Mouse (Mus musculus): ENCODE results near the gene Tnfaip1. TPM values are rescaled to one million over a fixed set of nuclear protein-coding genes. Genes with fewer than 3 reads are reported as not detected.
"Not testable (repeated sequence)": the region's sequence is repeated elsewhere in the genome, so short reads cannot be mapped to it uniquely, and the experiment has no call there.

Tnfaip1 gene
- polyA plus RNA-seq (2016; fragmentation: Nextera tagmentation; extraction: Ambion mirVana): 62.7 and 65.3 TPM in 2 replicates

DNA sequence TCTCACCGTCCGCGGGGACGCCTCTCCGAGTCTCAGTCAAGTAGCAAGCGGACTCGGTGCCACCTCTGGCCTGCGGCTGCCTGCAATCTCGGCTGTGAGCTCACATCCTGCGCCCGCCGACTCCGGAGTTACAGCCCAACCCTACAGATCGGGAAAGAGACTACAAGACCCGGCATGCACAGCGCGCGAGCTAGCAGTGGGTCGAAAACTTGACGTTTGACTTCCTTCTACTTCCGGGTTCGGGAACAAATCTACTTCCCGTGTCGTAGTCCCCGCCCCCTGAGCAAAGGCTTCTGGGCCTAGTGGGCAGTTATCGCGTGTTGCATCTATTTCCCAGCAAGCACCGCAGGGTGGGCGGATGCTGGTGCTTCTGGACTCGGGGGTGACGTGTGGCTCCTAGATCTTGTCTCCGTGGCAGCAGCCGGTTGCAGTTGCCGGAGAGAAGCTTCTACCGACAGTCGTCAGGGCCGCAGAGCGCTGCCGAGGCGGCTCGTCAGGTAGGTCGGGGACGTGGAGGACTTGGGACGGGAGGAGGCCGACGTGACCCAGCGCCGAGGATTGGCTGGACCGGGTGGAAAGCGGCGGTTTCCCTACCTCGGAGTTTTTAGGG, at the start of gene Tnfaip1, which contains the start of gene Ift20:
Gene Tnfaip1, minus strand, starts transcription at position 253 of the 610 bp plus-strand sequence.
Gene Ift20, plus strand, starts transcription at position 282 of the 610 bp plus-strand sequence.
- peak within 1 kb of the TSS; percentile 80 for H3K9ac ChIP-seq (replicated peaks)
- peak within 1 kb of the TSS; percentile 79 for H3K4me3 ChIP-seq
- H3K4me1 ChIP-seq: peaks cover 27% of the 10 kb centered on the region
- WGBS: under 1% methylated on average over 52 of the region's 52 CpGs
- H3K36me3 ChIP-seq: peaks cover 29% of the 10 kb centered on the region
- H3K9me3 ChIP-seq: no peaks in the 10 kb centered on the region
- H3K27me3 ChIP-seq: no peaks in the 10 kb centered on the region
- peak within 1 kb of the TSS; percentile 89 for H3K4me2 ChIP-seq (replicated peaks)
- H3K27ac ChIP-seq (replicated peaks): peak within 1 kb of the TSS; percentile 89
- ATAC-seq (ENCODE audit: low FRiP score, low read depth): peak; percentile 98

DNA sequence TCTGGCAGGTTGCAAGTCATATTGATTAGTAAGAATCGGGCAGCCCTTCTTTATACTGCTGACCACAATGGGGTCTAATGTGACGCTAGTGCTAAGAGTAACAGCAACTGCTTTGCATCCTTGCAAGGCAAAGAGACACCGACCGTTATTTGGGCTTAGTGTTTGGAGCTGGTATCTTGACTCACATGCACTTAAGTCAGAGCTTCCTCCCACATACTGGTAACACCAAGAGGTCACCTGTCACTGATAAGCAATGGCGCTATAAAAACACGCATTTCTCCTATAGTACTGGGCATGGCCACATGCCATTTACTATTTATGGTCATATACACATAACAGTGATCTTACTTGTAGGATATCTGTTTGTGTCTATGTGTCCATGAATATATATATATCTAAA, 46.7 kb upstream of the Tnfaip1 start:
- Histone ChIP-seq H3K9me3 (no peaks in the 10 kb centered on the region), H3K4me3 (no peak overlapping the region), H3K4me1 (no peaks in the 10 kb centered on the region), H3K27me3 (no peaks in the 10 kb centered on the region), H3K27ac (replicated peaks) (no peak overlapping the region), H3K4me2 (replicated peaks) (no peak overlapping the region), H3K36me3 (peaks cover 64% of the 10 kb centered on the region), H3K9ac (replicated peaks) (no peak overlapping the region)
- WGBS: 92% methylated on average over 6 of the region's 6 CpGs
- no peak for ATAC-seq (ENCODE audit: low FRiP score, low read depth)

DNA sequence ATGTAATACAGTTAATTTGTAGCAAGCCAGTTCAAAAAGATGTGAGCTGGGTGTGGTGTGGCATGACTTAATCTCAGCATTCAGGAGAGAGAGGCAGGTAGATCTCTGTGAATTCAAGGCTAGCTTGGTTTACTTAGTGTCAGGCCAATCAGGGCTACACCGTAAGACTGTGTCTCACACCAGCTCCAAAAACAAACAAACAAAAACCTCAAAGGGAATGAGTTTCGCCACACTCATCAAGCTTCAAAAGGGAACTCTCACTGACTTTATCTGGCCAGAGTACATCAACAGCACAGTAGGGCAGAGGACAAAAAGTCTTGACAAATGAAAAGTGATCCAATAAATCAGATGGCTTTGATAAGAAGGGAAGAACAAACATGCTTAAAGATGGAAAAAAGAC, 38.8 kb upstream of the Tnfaip1 start:
- no peak overlapping the region for H3K27ac ChIP-seq (replicated peaks)
- no peaks in the 10 kb centered on the region for H3K27me3 ChIP-seq
- no peak overlapping the region for H3K9ac ChIP-seq (replicated peaks)
- H3K4me1 ChIP-seq: no peaks in the 10 kb centered on the region
- no peak for ATAC-seq (ENCODE audit: low FRiP score, low read depth)
- H3K9me3 ChIP-seq: no peaks in the 10 kb centered on the region
- peaks cover 79% of the 10 kb centered on the region for H3K36me3 ChIP-seq
- no peak overlapping the region for H3K4me2 ChIP-seq (replicated peaks)
- WGBS: 81% methylated on average over 2 of the region's 2 CpGs
- H3K4me3 ChIP-seq: no peak overlapping the region

DNA sequence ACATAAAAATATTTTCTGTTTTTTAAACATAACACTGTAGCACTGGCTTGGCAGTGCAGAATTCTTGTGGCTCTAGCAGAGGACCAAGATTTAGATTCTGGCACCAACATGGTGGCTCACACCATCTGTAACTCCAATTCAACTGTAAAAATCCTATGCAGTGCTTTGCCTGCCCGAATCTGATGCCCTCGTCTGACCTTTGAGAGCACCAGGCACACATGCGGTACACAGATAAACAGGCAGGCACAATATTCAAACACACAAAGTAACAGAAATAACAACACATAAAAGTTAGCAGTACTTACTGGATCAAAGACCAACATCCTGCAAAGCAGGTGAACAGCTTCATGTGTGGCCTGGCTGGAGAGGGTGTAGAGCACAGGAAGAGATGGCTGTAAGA, 38.4 kb upstream of the Tnfaip1 start:
- Histone ChIP-seq H3K27me3 (no peaks in the 10 kb centered on the region), H3K27ac (replicated peaks) (no peak overlapping the region), H3K36me3 (peaks cover 79% of the 10 kb centered on the region), H3K9me3 (no peaks in the 10 kb centered on the region), H3K4me2 (replicated peaks) (no peak overlapping the region), H3K9ac (replicated peaks) (no peak overlapping the region), H3K4me1 (no peaks in the 10 kb centered on the region), H3K4me3 (no peak overlapping the region)
- WGBS: 92% methylated on average over 3 of the region's 3 CpGs
- ATAC-seq (ENCODE audit: low FRiP score, low read depth): no peak

GRCm38 (mm10) chr11:78574031-78574430, 37.9 kb upstream of the Tnfaip1 start:
- 95% methylated on average over 4 of the region's 4 CpGs for WGBS
- not testable (repeated sequence) for H3K9ac ChIP-seq (replicated peaks); H3K9me3 ChIP-seq; H3K4me3 ChIP-seq; H3K27ac ChIP-seq (replicated peaks); H3K4me2 ChIP-seq (replicated peaks); ATAC-seq (ENCODE audit: low FRiP score, low read depth); H3K27me3 ChIP-seq; H3K4me1 ChIP-seq
- peaks cover 78% of the 10 kb centered on the region for H3K36me3 ChIP-seq

- Histone ChIP-seq H3K9me3 (no peaks in the 10 kb centered on the region), H3K4me3 (no peak overlapping the region), H3K4me2 (replicated peaks) (no peak overlapping the region), H3K27me3 (no peaks in the 10 kb centered on the region), H3K9ac (replicated peaks) (no peak overlapping the region), H3K36me3 (peaks cover 71% of the 10 kb centered on the region), H3K27ac (replicated peaks) (no peak overlapping the region), H3K4me1 (no peaks in the 10 kb centered on the region)
- ATAC-seq (ENCODE audit: low FRiP score, low read depth): no peak
- WGBS: 93% methylated on average over 6 of the region's 6 CpGs
Measured at GRCm38 (mm10) chr11:78571854-78572253, 35.7 kb upstream of the Tnfaip1 start.

GRCm38 (mm10) chr11:78571441-78571840, 35.3 kb upstream of the Tnfaip1 start:
- Histone ChIP-seq H3K36me3 (peaks cover 71% of the 10 kb centered on the region), H3K4me2 (replicated peaks) (no peak overlapping the region), H3K27me3 (no peaks in the 10 kb centered on the region), H3K27ac (replicated peaks) (no peak overlapping the region), H3K9ac (replicated peaks) (no peak overlapping the region), H3K9me3 (no peaks in the 10 kb centered on the region), H3K4me3 (no peak overlapping the region), H3K4me1 (no peaks in the 10 kb centered on the region)
- no peak for ATAC-seq (ENCODE audit: low FRiP score, low read depth)
- WGBS: 94% methylated on average over 8 of the region's 8 CpGs

DNA sequence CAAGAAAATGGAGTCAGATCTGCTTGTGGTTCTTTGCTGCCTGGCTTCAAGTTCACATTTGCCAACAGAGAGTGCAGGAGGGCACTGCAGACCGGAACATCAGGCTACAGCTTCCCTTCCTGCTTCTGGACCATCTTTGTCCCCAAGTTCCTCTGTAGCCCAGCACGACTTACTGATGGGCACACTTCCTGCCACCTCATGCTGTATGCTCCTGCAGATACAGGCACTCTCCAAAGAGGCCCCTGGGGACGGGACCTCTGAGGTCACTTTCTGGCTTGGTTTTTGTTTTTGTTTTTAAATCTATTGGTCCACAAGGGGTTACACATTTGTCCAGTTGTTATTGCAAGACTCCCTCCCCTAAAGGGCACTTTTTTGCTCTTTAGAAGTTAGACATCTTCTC, 33.7 kb upstream of the Tnfaip1 start:
- WGBS: 73% methylated on average over 3 of the region's 3 CpGs
- Histone ChIP-seq H3K9ac (replicated peaks) (no peak overlapping the region), H3K27ac (replicated peaks) (no peak overlapping the region), H3K4me3 (no peak overlapping the region), H3K4me2 (replicated peaks) (no peak overlapping the region), H3K36me3 (peaks cover 65% of the 10 kb centered on the region), H3K9me3 (no peaks in the 10 kb centered on the region), H3K27me3 (no peaks in the 10 kb centered on the region), H3K4me1 (no peaks in the 10 kb centered on the region)
- ATAC-seq (ENCODE audit: low FRiP score, low read depth): no peak

GRCm38 (mm10) chr11:78568827-78569226, 32.7 kb upstream of the Tnfaip1 start:
- Histone ChIP-seq H3K27me3 (no peaks in the 10 kb centered on the region), H3K4me1 (no peaks in the 10 kb centered on the region), H3K4me3 (no peak overlapping the region), H3K27ac (replicated peaks) (no peak overlapping the region), H3K9me3 (no peaks in the 10 kb centered on the region), H3K9ac (replicated peaks) (no peak overlapping the region), H3K4me2 (replicated peaks) (no peak overlapping the region), H3K36me3 (peaks cover 58% of the 10 kb centered on the region)
- ATAC-seq (ENCODE audit: low FRiP score, low read depth): no peak
- 87% methylated on average over 10 of the region's 10 CpGs for WGBS

DNA sequence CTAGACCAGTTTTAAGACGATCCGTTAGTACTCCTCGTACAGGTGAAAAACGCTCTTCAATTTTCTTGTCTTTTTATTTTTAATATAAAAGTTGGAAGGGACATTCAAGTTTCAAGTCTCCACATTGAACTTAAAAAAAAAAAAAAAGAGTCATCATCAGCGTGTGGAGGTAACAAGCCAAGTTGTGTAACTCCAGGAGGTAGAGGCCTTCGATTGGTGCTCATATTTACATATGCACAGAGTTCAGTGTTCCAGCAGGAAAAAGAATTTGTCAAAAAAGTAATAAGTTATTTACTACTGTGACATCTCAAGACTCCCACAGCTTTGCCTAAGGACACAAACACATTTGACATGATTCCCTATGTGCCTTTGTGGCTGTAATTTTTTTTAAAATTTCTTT, 31.5 kb upstream of the Tnfaip1 start:
- Histone ChIP-seq H3K27me3 (no peaks in the 10 kb centered on the region), H3K36me3 (peaks cover 49% of the 10 kb centered on the region), H3K4me3 (no peak overlapping the region), H3K4me1 (no peaks in the 10 kb centered on the region), H3K9me3 (no peaks in the 10 kb centered on the region), H3K4me2 (replicated peaks) (no peak overlapping the region), H3K9ac (replicated peaks) (no peak overlapping the region), H3K27ac (replicated peaks) (no peak overlapping the region)
- WGBS: 92% methylated on average over 6 of the region's 6 CpGs
- ATAC-seq (ENCODE audit: low FRiP score, low read depth): no peak

GRCm38 (mm10) chr11:78566775-78567174, 30.6 kb upstream of the Tnfaip1 start:
- H3K4me2 ChIP-seq (replicated peaks): no peak overlapping the region
- no peak overlapping the region for H3K4me3 ChIP-seq
- no peaks in the 10 kb centered on the region for H3K9me3 ChIP-seq
- ATAC-seq (ENCODE audit: low FRiP score, low read depth): no peak
- no peak overlapping the region for H3K27ac ChIP-seq (replicated peaks)
- H3K27me3 ChIP-seq: no peaks in the 10 kb centered on the region
- no peak overlapping the region for H3K9ac ChIP-seq (replicated peaks)
- 79% methylated on average over 6 of the region's 6 CpGs for WGBS
- peaks cover 41% of the 10 kb centered on the region for H3K36me3 ChIP-seq
- no peaks in the 10 kb centered on the region for H3K4me1 ChIP-seq

- Histone ChIP-seq H3K4me2 (replicated peaks) (no peak overlapping the region), H3K9me3 (no peaks in the 10 kb centered on the region), H3K4me3 (no peak overlapping the region), H3K36me3 (peaks cover 2% of the 10 kb centered on the region; the same call in 1 of the 2 replicates), H3K27me3 (no peaks in the 10 kb centered on the region), H3K27ac (replicated peaks) (no peak overlapping the region), H3K4me1 (no peaks in the 10 kb centered on the region), H3K9ac (replicated peaks) (no peak overlapping the region)
- WGBS: 25% methylated on average over 4 of the region's 4 CpGs
- no peak for ATAC-seq (ENCODE audit: low FRiP score, low read depth)
Measured at GRCm38 (mm10) chr11:78560447-78560846, 24.3 kb upstream of the Tnfaip1 start.

DNA sequence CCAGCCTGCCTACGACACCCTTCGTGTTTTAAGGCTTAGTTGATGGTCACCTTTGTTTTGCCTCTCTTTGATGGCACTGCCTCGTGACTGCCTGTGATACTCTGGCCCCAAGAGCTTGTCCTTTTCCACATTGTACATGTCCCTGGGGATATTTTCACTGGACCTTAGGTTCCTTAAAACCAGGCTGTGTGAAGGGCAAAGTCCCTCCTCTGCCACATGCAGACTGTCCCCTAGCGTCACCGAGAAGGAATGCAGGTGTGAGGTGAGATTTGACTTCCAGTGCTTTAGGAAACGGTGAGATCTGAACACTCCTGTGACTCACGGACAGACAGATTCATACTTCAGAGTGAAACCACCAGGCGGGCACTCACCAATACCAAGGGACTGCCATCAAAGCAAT, 21.1 kb upstream of the Tnfaip1 start:
- Histone ChIP-seq H3K27ac (replicated peaks) (0 out of 2 replicates have a peak overlapping the region, but pooled peaks have one; percentile 0), H3K4me2 (replicated peaks) (no peak overlapping the region), H3K9me3 (no peaks in the 10 kb centered on the region), H3K27me3 (no peaks in the 10 kb centered on the region), H3K36me3 (no peaks in the 10 kb centered on the region), H3K4me3 (no peak overlapping the region), H3K4me1 (no peaks in the 10 kb centered on the region), H3K9ac (replicated peaks) (no peak overlapping the region)
- 60% methylated on average over 8 of the region's 8 CpGs for WGBS
- ATAC-seq (ENCODE audit: low FRiP score, low read depth): no peak
